Mouse (Mus musculus) neural tube, embryonic 11.5 days (tissue): ENCODE measurements around the gene Agap1. TPM values are rescaled to one million over a fixed set of nuclear protein-coding genes. Genes with fewer than 3 reads are reported as not detected.

Source experiments
- ATAC-seq: fragments of 200-750 bp; cut with Nextera tagmentation; 2 replicates; pipeline ENCODE4 v1.8.0; 2017; ENCODE audit warnings: moderate number of reproducible peaks, mild to moderate bottlenecking, moderate TSS enrichment, moderate library complexity; ENCODE audit not compliant: insufficient read depth, low FRiP score, low TSS enrichment
- DNase-seq: peaks from one replicate; pipeline ENCODE4 v3.0.0-alpha.2; 2015; ENCODE audit warnings: low spot score
- H3K27ac ChIP-seq: fragments of 300-500 bp; sonication (generic); 2 replicates; pipeline ENCODE4 v1.5.1; 2014; ENCODE audit warnings: low read depth, mild to moderate bottlenecking, low read length
- H3K27me3 ChIP-seq: fragments of 300-500 bp; sonication (generic); 2 replicates; pipeline ENCODE4 v1.6.1; 2014; ENCODE audit warnings: mild to moderate bottlenecking, low read length, mixed read lengths; ENCODE audit not compliant: control insufficient read depth, insufficient read depth
- H3K36me3 ChIP-seq: fragments of 300-500 bp; sonication (generic); 2 replicates; pipeline ENCODE4 v1.6.1; 2014; ENCODE audit warnings: mild to moderate bottlenecking, low read length, moderate library complexity, mixed read lengths; ENCODE audit not compliant: control insufficient read depth, insufficient read depth
- H3K4me1 ChIP-seq: fragments of 300-500 bp; sonication (generic); 2 replicates; pipeline ENCODE4 v1.6.1; 2014; ENCODE audit warnings: low read length, mixed read lengths; ENCODE audit not compliant: control insufficient read depth, insufficient read depth
- H3K4me2 ChIP-seq: fragments of 300-500 bp; sonication (generic); 2 replicates; pipeline ENCODE4 v1.6.1; 2014; ENCODE audit warnings: low read depth, mild to moderate bottlenecking, moderate library complexity
- H3K4me3 ChIP-seq: fragments of 300-500 bp; sonication (generic); 2 replicates; pipeline ENCODE4 v1.5.1; 2014; ENCODE audit warnings: low read depth, low read length
- H3K9ac ChIP-seq: fragments of 300-500 bp; sonication (generic); 2 replicates; pipeline ENCODE4 v1.6.1; 2014; ENCODE audit warnings: mild to moderate bottlenecking, low read length
- H3K9me3 ChIP-seq: fragments of 300-500 bp; sonication (generic); 2 replicates; pipeline ENCODE4 v1.6.1; 2016; ENCODE audit warnings: low read length; ENCODE audit not compliant: control insufficient read depth
- WGBS: fragments of 180-500 bp; shearing (Covaris S2); extraction: QIAGEN DNeasy Blood & Tissue Kit; methylation state at CpG from one replicate; pipeline ENCODE4 v1.1.7; 2014; 5-methylcytosine and 5-hydroxymethylcytosine counted together
- polyA plus RNA-seq: library from polyadenylated mRNA; unstranded; fragments of >200 nt; fragmentation: Nextera tagmentation; extraction: Ambion mirVana; gene quantifications from 2 replicates; pipeline ENCODE4 v1.2.1, GENCODE M21; 2014

Gene Agap1
- polyA plus RNA-seq, 1 experiment from 2014 or later, result 31.1 TPM

- ATAC-seq, result no peak
- no peaks in the 10 kb centered on the region; the same call in 1 of the 2 replicates for H3K36me3 ChIP-seq
- H3K27ac ChIP-seq, result no peak overlapping the region
- H3K27me3 ChIP-seq, result no peaks in the 10 kb centered on the region
- H3K9me3 ChIP-seq, result no peaks in the 10 kb centered on the region
- no peaks in the 10 kb centered on the region for H3K4me1 ChIP-seq
- H3K9ac ChIP-seq, result no peak overlapping the region
- 94% methylated on average over 5 of the region's 5 CpGs for WGBS
- no peak for DNase-seq
- H3K4me3 ChIP-seq, result no peak overlapping the region
- H3K4me2 ChIP-seq, result no peak overlapping the region
These were observed 155.4 kb downstream of the Agap1 start for GRCm38 (mm10) chr1:89609964-89610363.

DNA sequence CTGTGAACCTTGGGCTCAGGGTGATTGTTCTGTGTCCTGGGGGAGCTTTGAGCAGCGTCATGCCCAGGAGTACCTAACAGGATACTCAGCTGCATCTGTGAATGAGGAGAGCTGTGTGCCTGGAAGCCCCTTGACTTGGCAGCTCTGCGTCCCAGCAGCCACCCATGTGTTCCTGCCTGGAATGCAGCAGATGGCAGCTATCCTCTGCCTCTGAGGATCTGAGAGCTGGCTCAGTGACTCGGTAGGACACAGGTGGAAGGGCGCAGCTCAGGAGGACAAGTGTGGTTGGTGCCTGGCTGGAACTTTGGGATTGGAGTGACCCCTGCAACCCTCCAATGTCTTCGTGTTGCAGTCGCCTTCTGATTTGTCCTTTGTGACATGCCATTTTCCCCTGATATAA, 156.9 kb downstream of the Agap1 start:
- Histone ChIP-seq H3K9me3 (no peaks in the 10 kb centered on the region), H3K27ac (no peak overlapping the region), H3K4me1 (no peaks in the 10 kb centered on the region), H3K36me3 (no peaks in the 10 kb centered on the region; the same call in 1 of the 2 replicates), H3K4me3 (no peak overlapping the region), H3K27me3 (no peaks in the 10 kb centered on the region), H3K4me2 (no peak overlapping the region), H3K9ac (no peak overlapping the region)
- ATAC-seq (no peak), DNase-seq (no peak)
- 91% methylated on average over 6 of the region's 6 CpGs for WGBS

DNA sequence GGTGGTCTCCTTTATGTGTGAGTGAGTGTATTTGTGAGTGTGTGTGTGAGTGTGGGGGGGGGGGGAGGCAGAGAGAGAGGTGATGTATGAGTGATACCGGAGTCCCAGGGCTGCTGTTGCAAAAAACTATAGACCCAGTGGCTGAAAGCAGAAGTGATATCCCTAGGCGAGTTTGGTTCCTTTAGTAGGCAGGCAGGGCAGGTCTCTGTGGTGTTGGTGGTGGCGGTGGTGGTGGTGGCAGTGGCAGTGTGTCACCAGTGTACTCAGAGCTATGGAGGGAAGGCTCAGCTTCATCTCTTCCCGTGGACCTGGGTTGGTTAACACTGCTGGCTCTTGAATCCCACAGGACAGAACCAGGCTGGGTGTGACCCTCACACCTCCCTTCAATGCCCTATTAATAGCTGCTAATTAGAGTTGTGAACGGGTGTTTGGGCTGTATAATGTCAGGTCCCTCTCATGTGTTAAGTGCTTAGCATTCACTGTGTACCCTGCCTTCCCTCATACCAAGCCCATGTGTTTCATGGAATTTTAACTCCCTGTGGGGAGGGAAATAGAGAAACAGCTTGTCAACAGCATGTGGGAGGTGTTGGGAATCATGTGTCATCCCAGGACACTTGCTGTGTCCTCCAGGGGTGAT, 158.7 kb downstream of the Agap1 start:
- DNase-seq (no peak), ATAC-seq (no peak)
- Histone ChIP-seq H3K4me2 (no peak overlapping the region), H3K27me3 (no peaks in the 10 kb centered on the region), H3K4me3 (no peak overlapping the region), H3K9me3 (no peaks in the 10 kb centered on the region), H3K9ac (no peak overlapping the region), H3K27ac (no peak overlapping the region), H3K36me3 (no peaks in the 10 kb centered on the region; the same call in 1 of the 2 replicates), H3K4me1 (no peaks in the 10 kb centered on the region)
- WGBS, result 67% methylated on average over 5 of the region's 5 CpGs

- H3K36me3 ChIP-seq, result no peaks in the 10 kb centered on the region
- 88% methylated on average over 6 of the region's 6 CpGs for WGBS
These were observed 161.9 kb downstream of the Agap1 start for GRCm38 (mm10) chr1:89616556-89616955.

GRCm38 (mm10) chr1:89617336-89617735, 162.7 kb downstream of the Agap1 start:
- H3K9ac ChIP-seq, result no peak overlapping the region
- 0 out of 2 replicates have a peak, but pooled peaks cover 2% of the 10 kb centered on the region for H3K4me1 ChIP-seq
- WGBS, result 94% methylated on average over 9 of the region's 9 CpGs
- DNase-seq, result no peak
- H3K27ac ChIP-seq, result no peak overlapping the region
- no peak for ATAC-seq
- H3K4me2 ChIP-seq, result no peak overlapping the region
- no peaks in the 10 kb centered on the region for H3K9me3 ChIP-seq
- H3K36me3 ChIP-seq, result no peaks in the 10 kb centered on the region
- H3K27me3 ChIP-seq, result no peaks in the 10 kb centered on the region
- H3K4me3 ChIP-seq, result no peak overlapping the region

More at GRCm38 (mm10) chr1:89616556-89616955, 161.9 kb downstream of the Agap1 start:
- 0 out of 2 replicates have a peak, but pooled peaks cover 2% of the 10 kb centered on the region for H3K4me1 ChIP-seq
- no peaks in the 10 kb centered on the region for H3K27me3 ChIP-seq
- ATAC-seq (no peak), DNase-seq (no peak)
- no peak overlapping the region for H3K4me3 ChIP-seq
- no peak overlapping the region for H3K4me2 ChIP-seq
- H3K27ac ChIP-seq, result no peak overlapping the region
- H3K9ac ChIP-seq, result no peak overlapping the region
- no peaks in the 10 kb centered on the region for H3K9me3 ChIP-seq

DNA sequence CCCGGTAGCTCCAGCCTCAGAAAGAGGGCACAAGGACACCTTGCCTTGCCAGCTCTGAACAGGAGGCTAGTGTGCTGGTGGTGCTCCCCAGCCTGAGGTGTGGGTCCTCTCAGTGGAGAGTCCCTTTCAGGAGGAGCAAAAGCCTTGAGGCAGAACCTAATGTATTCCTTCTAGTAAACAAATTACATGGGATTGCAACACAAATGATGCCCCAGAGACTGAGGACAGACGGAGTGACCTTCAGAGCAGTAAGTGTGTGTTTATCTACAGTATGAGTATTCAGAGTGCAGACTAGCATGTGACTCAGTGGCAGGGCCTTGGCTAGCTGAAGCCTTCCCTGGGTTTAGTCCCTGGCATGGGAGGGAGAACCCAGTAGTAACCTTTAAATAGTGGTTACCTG, 165.4 kb downstream of the Agap1 start:
- H3K4me1 ChIP-seq, result 0 out of 2 replicates have a peak, but pooled peaks cover 2% of the 10 kb centered on the region
- no peaks in the 10 kb centered on the region for H3K36me3 ChIP-seq
- no peaks in the 10 kb centered on the region for H3K9me3 ChIP-seq
- H3K4me2 ChIP-seq, result no peak overlapping the region
- DNase-seq, result no peak
- 80% methylated on average over 2 of the region's 2 CpGs for WGBS
- no peak for ATAC-seq
- H3K27ac ChIP-seq, result no peak overlapping the region
- no peaks in the 10 kb centered on the region for H3K27me3 ChIP-seq
- H3K4me3 ChIP-seq, result no peak overlapping the region
- H3K9ac ChIP-seq, result no peak overlapping the region

DNA sequence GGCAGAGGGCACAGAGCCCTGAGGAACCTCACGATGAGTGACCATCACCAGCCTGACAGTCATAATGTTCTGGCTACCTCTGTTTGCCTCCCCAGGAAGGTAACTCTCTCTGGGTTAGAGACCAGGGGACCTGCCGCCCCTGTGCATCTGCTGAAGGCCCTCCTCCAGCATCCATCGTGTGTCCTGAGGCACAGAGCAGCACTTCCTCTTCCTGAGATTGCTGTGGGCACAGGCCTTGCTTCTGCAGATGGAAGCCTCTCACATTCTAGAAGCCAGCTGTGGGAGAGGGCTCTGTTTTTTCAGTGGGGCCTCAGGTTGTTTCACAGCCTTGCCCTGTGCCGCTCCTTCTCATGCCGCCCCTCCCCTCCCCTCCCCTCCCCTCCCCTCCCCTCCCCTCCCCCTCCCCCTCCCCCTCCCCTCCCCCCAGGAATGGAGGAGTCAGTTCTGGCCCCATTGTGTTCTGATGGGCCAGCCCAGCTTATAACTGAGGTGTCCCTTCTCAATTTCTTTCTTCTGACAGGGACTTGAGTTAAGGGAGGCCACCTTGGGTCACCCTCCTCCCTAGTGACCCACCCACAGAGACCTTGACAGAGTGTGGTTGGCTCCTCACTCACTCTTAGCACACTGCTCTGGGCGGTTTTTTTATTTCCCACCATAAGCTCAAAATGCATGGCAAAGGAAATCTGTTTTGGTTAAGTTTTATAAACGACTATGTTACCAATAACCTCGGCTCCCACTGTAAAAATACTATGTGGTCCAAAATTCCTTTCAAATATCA, 166.6 kb downstream of the Agap1 start:
- 65% methylated on average over 8 of the region's 8 CpGs for WGBS
- Histone ChIP-seq H3K4me2 (no peak overlapping the region), H3K36me3 (no peaks in the 10 kb centered on the region), H3K27ac (no peak overlapping the region), H3K4me3 (no peak overlapping the region), H3K27me3 (no peaks in the 10 kb centered on the region), H3K9ac (no peak overlapping the region), H3K4me1 (0 out of 2 replicates have a peak, but pooled peaks cover 2% of the 10 kb centered on the region), H3K9me3 (no peaks in the 10 kb centered on the region)
- ATAC-seq, result no peak
- DNase-seq, result no peak

DNA sequence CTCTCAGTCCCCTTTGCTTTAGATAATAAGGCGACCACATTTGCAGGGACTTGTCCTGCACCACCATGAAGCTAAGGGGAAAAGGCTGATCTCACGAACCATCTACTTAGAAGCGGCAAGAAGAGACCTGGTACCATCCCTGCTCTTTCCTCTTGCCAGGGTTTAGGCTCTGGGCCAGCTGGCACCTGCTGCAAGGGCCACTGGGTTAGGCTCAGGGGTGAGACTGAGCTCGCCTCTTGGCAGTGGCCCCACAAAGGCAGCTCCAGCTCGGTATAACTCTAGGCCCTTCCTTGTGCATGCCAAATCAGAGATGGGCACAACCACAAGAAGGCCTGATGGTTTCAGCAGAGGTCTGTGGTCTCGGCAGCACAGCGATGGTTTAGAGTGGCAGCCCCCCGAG, 167.3 kb downstream of the Agap1 start:
- ATAC-seq (no peak), DNase-seq (no peak)
- Histone ChIP-seq H3K27ac (no peak overlapping the region), H3K4me1 (0 out of 2 replicates have a peak, but pooled peaks cover 2% of the 10 kb centered on the region), H3K9ac (no peak overlapping the region), H3K4me2 (no peak overlapping the region), H3K4me3 (no peak overlapping the region), H3K27me3 (no peaks in the 10 kb centered on the region), H3K9me3 (no peaks in the 10 kb centered on the region), H3K36me3 (no peaks in the 10 kb centered on the region)
- WGBS, result 87% methylated on average over 8 of the region's 8 CpGs

DNA sequence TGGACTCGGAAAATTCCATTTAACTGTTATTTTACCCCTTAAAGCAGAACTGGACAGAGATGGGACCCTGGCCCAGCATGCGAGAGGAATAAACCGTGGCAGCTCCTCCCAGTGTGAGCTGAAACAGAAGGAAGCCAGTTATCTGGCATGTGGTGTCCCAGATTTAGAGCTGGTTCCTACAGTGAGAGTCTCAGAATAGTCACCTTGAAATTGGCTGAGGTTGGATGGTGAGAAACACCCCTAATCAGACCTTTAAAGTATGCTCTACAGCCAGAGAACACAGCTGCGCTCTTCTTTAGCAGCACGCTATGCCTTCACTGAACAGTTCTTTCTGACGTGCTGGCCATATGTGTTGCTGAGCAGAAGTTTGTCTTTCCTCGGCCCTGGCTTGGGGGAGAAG, 168.2 kb downstream of the Agap1 start:
- WGBS, result 77% methylated on average over 7 of the region's 7 CpGs
- H3K4me3 ChIP-seq, result no peak overlapping the region
- no peaks in the 10 kb centered on the region for H3K36me3 ChIP-seq
- no peak overlapping the region for H3K9ac ChIP-seq
- ATAC-seq (no peak), DNase-seq (no peak)
- H3K4me2 ChIP-seq, result no peak overlapping the region
- H3K4me1 ChIP-seq, result 0 out of 2 replicates have a peak, but pooled peaks cover 2% of the 10 kb centered on the region
- no peak overlapping the region for H3K27ac ChIP-seq
- H3K9me3 ChIP-seq, result no peaks in the 10 kb centered on the region
- no peaks in the 10 kb centered on the region for H3K27me3 ChIP-seq
